Mouse (Mus musculus) megakaryocyte, embryonic 14.5 days (primary cell): ENCODE data around the gene Prl3a1. TPM values are rescaled to one million over a fixed set of nuclear protein-coding genes. Genes with fewer than 3 reads are reported as not detected.

Experiments used
- H3K27me3 ChIP-seq: replicated peaks from 2 replicates; pipeline ENCODE3; 2012; ENCODE audit warnings: inconsistent platforms
- H3K36me3 ChIP-seq: replicated peaks from 2 replicates; pipeline ENCODE3; 2012; ENCODE audit warnings: low read length, inconsistent platforms, mixed read lengths
- H3K4me1 ChIP-seq: 2 replicates; pipeline ENCODE4 v1.6.1; 2012; ENCODE audit warnings: inconsistent platforms
- H3K4me3 ChIP-seq: replicated peaks from 2 replicates; pipeline ENCODE3; 2012; ENCODE audit warnings: moderate library complexity, mild to moderate bottlenecking, inconsistent platforms
- H3K9me3 ChIP-seq: 2 replicates; pipeline ENCODE4 v1.6.1; 2012; ENCODE audit warnings: inconsistent platforms
- FLI1 ChIP-seq: IDR thresholded peaks from 2 replicates; pipeline ENCODE4 v1.6.1; 2012; ENCODE audit warnings: low read length, inconsistent platforms, mixed read lengths
- GATA1 ChIP-seq: IDR thresholded peaks from 3 replicates; pipeline ENCODE4 v1.6.1; 2012; ENCODE audit warnings: mixed read lengths, low read length, inconsistent platforms, borderline replicate concordance
- polyA plus RNA-seq: library from polyadenylated mRNA; stranded (reverse); fragments of >175 nt; gene quantifications from 2 replicates; pipeline ENCODE4 v1.2.3, GENCODE M21; 2012; ENCODE audit warnings: low replicate concordance; ENCODE audit not compliant: insufficient read depth

The Prl3a1 gene
- not detected in 2 replicates for polyA plus RNA-seq

DNA sequence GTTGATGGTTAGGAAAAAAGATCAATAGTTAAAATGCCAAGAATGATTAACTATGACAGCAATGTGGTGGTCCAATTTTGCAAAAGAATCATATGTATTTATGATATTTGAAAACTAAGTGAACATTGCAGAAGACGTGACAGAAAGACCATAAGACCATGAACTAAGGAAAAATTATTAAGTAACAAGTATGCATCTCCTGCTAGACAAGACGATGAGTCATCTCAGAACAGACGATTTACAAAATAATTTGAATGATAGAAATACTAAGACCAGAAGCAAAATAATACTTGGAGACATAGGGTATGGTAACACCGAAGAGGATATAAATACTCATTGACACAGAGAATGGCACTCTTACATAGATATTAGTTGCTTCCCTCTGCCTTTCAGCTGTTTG lies at the start of gene Prl3a1:
Gene Prl3a1, plus strand, starts transcription at position 301 of the 400 bp plus-strand sequence.
- no peak within 1 kb of the TSS for H3K4me3 ChIP-seq
- no peaks in the 10 kb centered on the region for H3K4me1 ChIP-seq
- no peaks in the 10 kb centered on the region for H3K27me3 ChIP-seq
- H3K9me3 ChIP-seq: no peaks in the 10 kb centered on the region
- TF ChIP-seq GATA1 (no peak), FLI1 (no peak)
- H3K36me3 ChIP-seq: no peaks in the 10 kb centered on the region

GRCm38 (mm10) chr13:27241547-27241946 lies 17.7 kb upstream of the Prl3a1 start, which contains the start of gene Prl3b1:
Prl3b1 (plus strand) TSS chr13:27241847.
- Histone ChIP-seq H3K4me3 (no peak within 1 kb of the TSS), H3K36me3 (no peaks in the 10 kb centered on the region), H3K27me3 (no peaks in the 10 kb centered on the region), H3K4me1 (peaks cover 16% of the 10 kb centered on the region; the same call in 1 of the 2 replicates), H3K9me3 (no peaks in the 10 kb centered on the region)
- TF ChIP-seq GATA1: no peak
- no peak for TF ChIP-seq FLI1

- H3K4me1 ChIP-seq: no peaks in the 10 kb centered on the region
- H3K27me3 ChIP-seq: no peaks in the 10 kb centered on the region
- no peak for TF ChIP-seq FLI1
- no peak for TF ChIP-seq GATA1
- H3K4me3 ChIP-seq: no peak within 1 kb of the TSS
- H3K9me3 ChIP-seq: no peaks in the 10 kb centered on the region
- no peaks in the 10 kb centered on the region for H3K36me3 ChIP-seq
Measured at GRCm38 (mm10) chr13:27312334-27313225, 53.3 kb downstream of the Prl3a1 start, which contains the start of gene Prl6a1. Prl6a1 (plus strand) TSS chr13:27312627.

Other genes starting within 250 kb of the Prl3a1 start
- not detected in 2 replicates for gene Prl, start 201.9 kb upstream of the Prl3a1 start, polyA plus RNA-seq
- not detected in 2 replicates for gene Prl3d1, start 165.2 kb upstream of the Prl3a1 start, polyA plus RNA-seq
- gene Prl3d2, start 137.7 kb upstream of the Prl3a1 start, polyA plus RNA-seq: not detected in 2 replicates
- not detected in 2 replicates for gene Prl3d3, start 102.6 kb upstream of the Prl3a1 start, polyA plus RNA-seq
- gene Prl3c1, start 62.8 kb upstream of the Prl3a1 start, polyA plus RNA-seq: not detected in 2 replicates
- not detected in 2 replicates for gene Prl3b1, start 17.6 kb upstream of the Prl3a1 start, polyA plus RNA-seq
- gene Prl6a1, start 53.2 kb downstream of the Prl3a1 start, polyA plus RNA-seq: not detected in 2 replicates
- gene Prl8a2, start 86.2 kb downstream of the Prl3a1 start, polyA plus RNA-seq: not detected in 2 replicates
- gene Prl2b1, start 131.4 kb downstream of the Prl3a1 start, polyA plus RNA-seq: not detected in 2 replicates
- gene Prl8a6, start 179.3 kb downstream of the Prl3a1 start, polyA plus RNA-seq: not detected in 2 replicates